Comparison of ENCODE assay signal across 8 mouse cellular contexts in genomic region chr4:32560246-32560645, GRCm38 (mm10). TPM values are rescaled to one million over a fixed set of nuclear protein-coding genes. Genes with fewer than 3 reads are reported as not detected.
A peak's percentile ranks its signal among the peaks of the same experiment; 100 is the strongest.
DNase-seq lines count a peak whose midpoint lies in the region; ATAC-seq and TF ChIP-seq lines count a peak whose summit lies in the region.

No protein-coding gene starts in this region.

- H3K36me3 ChIP-seq in liver, postnatal 0 days (replicated peaks; ENCODE audit: insufficient read depth, low read length): peaks cover 11% of the 10 kb centered on the region

- DNase-seq in kidney, postnatal 14 days: peak; percentile 27
- DNase-seq in kidney, adult 11 months: no peak
- peak; percentile 65 for DNase-seq in embryo, embryonic 10.5 days (ENCODE audit: low spot score)
- peak; percentile 48 for DNase-seq in retina, postnatal 1 day
- DNase-seq in liver, postnatal 0 days: no peak
- DNase-seq in ovary, postnatal 14 days (ENCODE audit: low spot score): no peak

- WGBS in liver, postnatal 0 days (ENCODE audit: insufficient replicate concordance): 21% methylated on average over 6 of the region's 6 CpGs

- no peaks in the 10 kb centered on the region for H3K9me3 ChIP-seq in liver, postnatal 0 days (ENCODE audit: low read length)

- peak; percentile 77 for ATAC-seq in inflammation-experienced regulatory T-cells, adult 6 months
- no peak for ATAC-seq in liver, postnatal 0 days
- ATAC-seq in cerebellum, adult (ENCODE audit: insufficient number of reproducible peaks, low FRiP score, low TSS enrichment): no peak

- H3K4me2 ChIP-seq in liver, postnatal 0 days (ENCODE audit: low read depth, low read length): no peak overlapping the region

- H3K27ac ChIP-seq in liver, postnatal 0 days (ENCODE audit: low read depth): no peak overlapping the region

- no peaks in the 10 kb centered on the region for H3K27me3 ChIP-seq in liver, postnatal 0 days (ENCODE audit: insufficient read depth, low read length)

- no peak overlapping the region for H3K4me3 ChIP-seq in liver, postnatal 0 days (ENCODE audit: low read depth, low read length)

- no peak for TF ChIP-seq EP300 in liver, postnatal 0 days (IDR thresholded peaks at IDR 0.05; ENCODE audit: low read depth)

- H3K4me1 ChIP-seq in liver, postnatal 0 days (ENCODE audit: insufficient read depth): peaks cover 10% of the 10 kb centered on the region

- H3K9ac ChIP-seq in liver, postnatal 0 days (replicated peaks): no peak overlapping the region

- no peak for TF ChIP-seq CTCF in liver, postnatal 0 days (IDR thresholded peaks at IDR 0.05; ENCODE audit: low read depth)

RNA-seq across cellular contexts. Expression of gene Gja10, which starts 42.3 kb away (rescaled TPM):
- polyA plus RNA-seq in inflammation-experienced regulatory T-cells, adult 6 months (2017; shearing (Covaris generic)): not detected
- polyA plus RNA-seq in liver, postnatal 0 days (2015; fragmentation: Nextera tagmentation; extraction: Ambion mirVana): 0.21 TPM in 1 of 2 replicates, not detected in the other

RNA-seq across cellular contexts. Expression of gene Casp8ap2, which starts 55.0 kb away (rescaled TPM):
- 10 to 100 TPM; 37.4 to 47.1 (median 46.6) TPM for polyA plus RNA-seq in inflammation-experienced regulatory T-cells, adult 6 months (2017; shearing (Covaris generic))
- polyA plus RNA-seq in liver, postnatal 0 days (2015; fragmentation: Nextera tagmentation; extraction: Ambion mirVana): 16.2 and 17.8 TPM in 2 replicates

Comparison
In these comparisons a context has a peak if more than half of its experiments do, and no peak if none do; other contexts are left out.
1. DNase-seq: peak in kidney, postnatal 14 days (single experiment), embryo, embryonic 10.5 days (single experiment) and retina, postnatal 1 day (single experiment); none in kidney, adult 11 months (single experiment), liver, postnatal 0 days (single experiment) and ovary, postnatal 14 days (single experiment).